Mouse (Mus musculus): ENCODE data around the gene Mmp28. TPM values are rescaled to one million over a fixed set of nuclear protein-coding genes. Genes with fewer than 3 reads are reported as not detected.

Gene Mmp28
- polyA plus RNA-seq, 1 experiment from 2014 or later, result 2.1 TPM

GRCm38 (mm10) chr11:83406391-83406790 is 56.5 kb downstream of the Mmp28 start:
- WGBS, result 62% methylated on average over 3 of the region's 3 CpGs
- no peak for ATAC-seq
- H3K36me3 ChIP-seq (ENCODE audit: control insufficient read depth, insufficient read depth), result peaks cover 27% of the 10 kb centered on the region
- no peak overlapping the region for H3K4me2 ChIP-seq (replicated peaks; ENCODE audit: low read depth)
- H3K9me3 ChIP-seq (ENCODE audit: control insufficient read depth), result no peaks in the 10 kb centered on the region
- H3K9ac ChIP-seq (ENCODE audit: low read depth, low read length), result no peak overlapping the region
- no peak overlapping the region for H3K4me3 ChIP-seq (ENCODE audit: low read depth, low read length)
- no peak for TF ChIP-seq CTCF (IDR thresholded peaks at IDR 0.05; ENCODE audit: low read depth)
- peaks cover 5% of the 10 kb centered on the region; the same call in 1 of the 2 replicates for H3K27me3 ChIP-seq (replicated peaks; ENCODE audit: control insufficient read depth, insufficient read depth, low read length)
- H3K27ac ChIP-seq (ENCODE audit: low read depth, low read length), result no peak overlapping the region
- H3K4me1 ChIP-seq (replicated peaks; ENCODE audit: control insufficient read depth, insufficient read depth, low read length), result no peaks in the 10 kb centered on the region

- Histone ChIP-seq H3K9me3 (ENCODE audit: control insufficient read depth) (no peaks in the 10 kb centered on the region), H3K4me2 (replicated peaks; ENCODE audit: low read depth) (no peak overlapping the region), H3K9ac (ENCODE audit: low read depth, low read length) (no peak overlapping the region), H3K4me1 (replicated peaks; ENCODE audit: control insufficient read depth, insufficient read depth, low read length) (no peaks in the 10 kb centered on the region), H3K36me3 (ENCODE audit: control insufficient read depth, insufficient read depth) (peaks cover 43% of the 10 kb centered on the region), H3K27me3 (replicated peaks; ENCODE audit: control insufficient read depth, insufficient read depth, low read length) (no peaks in the 10 kb centered on the region; the same call in 1 of the 2 replicates), H3K27ac (ENCODE audit: low read depth, low read length) (no peak overlapping the region), H3K4me3 (ENCODE audit: low read depth, low read length) (no peak overlapping the region)
- 81% methylated on average over 7 of the region's 7 CpGs for WGBS
- TF ChIP-seq CTCF (IDR thresholded peaks at IDR 0.05; ENCODE audit: low read depth), result no peak
- no peak for ATAC-seq
Measured at GRCm38 (mm10) chr11:83403787-83404186, 59.1 kb downstream of the Mmp28 start.

GRCm38 (mm10) chr11:83398724-83399123 is 64.1 kb downstream of the Mmp28 start:
- no peak overlapping the region for H3K9ac ChIP-seq (ENCODE audit: low read depth, low read length)
- H3K27me3 ChIP-seq (replicated peaks; ENCODE audit: control insufficient read depth, insufficient read depth, low read length), result no peaks in the 10 kb centered on the region
- H3K9me3 ChIP-seq (ENCODE audit: control insufficient read depth), result no peaks in the 10 kb centered on the region
- H3K4me1 ChIP-seq (replicated peaks; ENCODE audit: control insufficient read depth, insufficient read depth, low read length), result no peaks in the 10 kb centered on the region
- H3K36me3 ChIP-seq (ENCODE audit: control insufficient read depth, insufficient read depth), result peaks cover 48% of the 10 kb centered on the region
- no peak overlapping the region for H3K4me2 ChIP-seq (replicated peaks; ENCODE audit: low read depth)
- WGBS, result 75% methylated on average over 5 of the region's 5 CpGs
- no peak for ATAC-seq
- no peak for TF ChIP-seq CTCF (IDR thresholded peaks at IDR 0.05; ENCODE audit: low read depth)
- no peak overlapping the region for H3K27ac ChIP-seq (ENCODE audit: low read depth, low read length)
- no peak overlapping the region for H3K4me3 ChIP-seq (ENCODE audit: low read depth, low read length)

GRCm38 (mm10) chr11:83397626-83398025 is 65.2 kb downstream of the Mmp28 start:
- no peak for ATAC-seq
- WGBS, result 88% methylated on average over 7 of the region's 7 CpGs

GRCm38 (mm10) chr11:83394802-83395439 is 68.0 kb downstream of the Mmp28 start:
- peaks cover 53% of the 10 kb centered on the region for H3K36me3 ChIP-seq (ENCODE audit: control insufficient read depth, insufficient read depth)
- no peak for TF ChIP-seq CTCF (IDR thresholded peaks at IDR 0.05; ENCODE audit: low read depth)
- H3K9ac ChIP-seq (ENCODE audit: low read depth, low read length), result no peak overlapping the region
- no peaks in the 10 kb centered on the region for H3K9me3 ChIP-seq (ENCODE audit: control insufficient read depth)
- no peak overlapping the region for H3K4me3 ChIP-seq (ENCODE audit: low read depth, low read length)
- ATAC-seq, result no peak
- H3K27me3 ChIP-seq (replicated peaks; ENCODE audit: control insufficient read depth, insufficient read depth, low read length), result no peaks in the 10 kb centered on the region
- H3K27ac ChIP-seq (ENCODE audit: low read depth, low read length), result no peak overlapping the region
- H3K4me1 ChIP-seq (replicated peaks; ENCODE audit: control insufficient read depth, insufficient read depth, low read length), result no peaks in the 10 kb centered on the region
- H3K4me2 ChIP-seq (replicated peaks; ENCODE audit: low read depth), result no peak overlapping the region
- 62% methylated on average over 6 of the region's 6 CpGs for WGBS

More at GRCm38 (mm10) chr11:83397626-83398025, 65.2 kb downstream of the Mmp28 start:
- no peak overlapping the region for H3K27ac ChIP-seq (ENCODE audit: low read depth, low read length)
- no peak overlapping the region for H3K4me3 ChIP-seq (ENCODE audit: low read depth, low read length)
- H3K4me2 ChIP-seq (replicated peaks; ENCODE audit: low read depth), result no peak overlapping the region
- H3K36me3 ChIP-seq (ENCODE audit: control insufficient read depth, insufficient read depth), result peaks cover 42% of the 10 kb centered on the region
- no peak overlapping the region for H3K9ac ChIP-seq (ENCODE audit: low read depth, low read length)
- H3K9me3 ChIP-seq (ENCODE audit: control insufficient read depth), result no peaks in the 10 kb centered on the region
- TF ChIP-seq CTCF (IDR thresholded peaks at IDR 0.05; ENCODE audit: low read depth), result no peak
- H3K27me3 ChIP-seq (replicated peaks; ENCODE audit: control insufficient read depth, insufficient read depth, low read length), result no peaks in the 10 kb centered on the region
- H3K4me1 ChIP-seq (replicated peaks; ENCODE audit: control insufficient read depth, insufficient read depth, low read length), result no peaks in the 10 kb centered on the region

DNA sequence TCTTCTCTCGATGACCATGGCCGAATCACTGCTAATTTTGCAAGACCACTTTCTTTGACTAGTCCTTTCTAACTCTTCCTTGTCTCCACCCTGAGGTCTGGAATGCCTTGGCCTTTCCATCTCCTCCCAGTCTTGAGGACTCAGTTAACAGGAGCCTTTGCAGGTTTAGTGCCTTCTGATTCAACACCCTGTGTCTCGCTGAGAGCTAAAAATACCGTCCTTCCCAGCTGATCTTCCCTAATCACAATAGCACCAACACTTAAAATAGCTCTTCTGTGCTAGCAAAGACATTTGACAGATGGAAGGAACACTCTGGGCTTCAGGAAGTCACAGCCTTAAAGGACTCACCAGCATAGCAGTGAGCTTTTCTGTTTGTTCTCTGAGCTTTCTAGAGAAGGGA is 69.8 kb downstream of the Mmp28 start:
- Histone ChIP-seq H3K4me3 (ENCODE audit: low read depth, low read length) (no peak overlapping the region), H3K9ac (ENCODE audit: low read depth, low read length) (no peak overlapping the region), H3K36me3 (ENCODE audit: control insufficient read depth, insufficient read depth) (peaks cover 49% of the 10 kb centered on the region), H3K27me3 (replicated peaks; ENCODE audit: control insufficient read depth, insufficient read depth, low read length) (no peaks in the 10 kb centered on the region), H3K9me3 (ENCODE audit: control insufficient read depth) (no peaks in the 10 kb centered on the region), H3K4me2 (replicated peaks; ENCODE audit: low read depth) (no peak overlapping the region), H3K27ac (ENCODE audit: low read depth, low read length) (no peak overlapping the region), H3K4me1 (replicated peaks; ENCODE audit: control insufficient read depth, insufficient read depth, low read length) (no peaks in the 10 kb centered on the region)
- ATAC-seq, result no peak
- 90% methylated on average over 4 of the region's 4 CpGs for WGBS
- no peak for TF ChIP-seq CTCF (IDR thresholded peaks at IDR 0.05; ENCODE audit: low read depth)

Other genes starting within 250 kb of the Mmp28 start
- gene Slfn14, start 176.3 kb downstream of the Mmp28 start, polyA plus RNA-seq (2015; fragmentation: Nextera tagmentation; extraction: Ambion mirVana), result not detected in 2 replicates
- 20.4 and 20.7 TPM in 2 replicates for gene Ap2b1, start 164.0 kb downstream of the Mmp28 start, polyA plus RNA-seq (2015; fragmentation: Nextera tagmentation; extraction: Ambion mirVana)
- 8.6 and 9.3 TPM in 2 replicates for gene Pex12, start 160.5 kb downstream of the Mmp28 start, polyA plus RNA-seq (2015; fragmentation: Nextera tagmentation; extraction: Ambion mirVana)
- gene Rasl10b, start 53.9 kb downstream of the Mmp28 start, polyA plus RNA-seq (2015; fragmentation: Nextera tagmentation; extraction: Ambion mirVana), result 0.82 and 0.94 TPM in 2 replicates
- 0.51 and 0.65 TPM in 2 replicates for gene Gas2l2, start 33.6 kb downstream of the Mmp28 start, polyA plus RNA-seq (2015; fragmentation: Nextera tagmentation; extraction: Ambion mirVana)
- 0.76 and 1.5 TPM in 2 replicates for gene 1700020L24Rik, start 25.4 kb downstream of the Mmp28 start, polyA plus RNA-seq (2015; fragmentation: Nextera tagmentation; extraction: Ambion mirVana)
- gene Taf15, start 10.0 kb upstream of the Mmp28 start, polyA plus RNA-seq (2015; fragmentation: Nextera tagmentation; extraction: Ambion mirVana), result 5.4 and 7.3 TPM in 2 replicates
- gene Heatr9, start 59.1 kb upstream of the Mmp28 start, polyA plus RNA-seq (2015; fragmentation: Nextera tagmentation; extraction: Ambion mirVana), result not detected in 2 replicates
- 1.8 and 2.4 TPM in 2 replicates for gene Ccl5, start 67.4 kb upstream of the Mmp28 start, polyA plus RNA-seq (2015; fragmentation: Nextera tagmentation; extraction: Ambion mirVana)
- gene Ccl9, start 115.6 kb upstream of the Mmp28 start, polyA plus RNA-seq (2015; fragmentation: Nextera tagmentation; extraction: Ambion mirVana), result 11.2 and 13.4 TPM in 2 replicates
- gene Ccl6, start 130.0 kb upstream of the Mmp28 start, polyA plus RNA-seq (2015; fragmentation: Nextera tagmentation; extraction: Ambion mirVana), result 100 and 108 TPM in 2 replicates
- not detected in 2 replicates for gene Rpl9-ps1, start 182.6 kb upstream of the Mmp28 start, polyA plus RNA-seq (2015; fragmentation: Nextera tagmentation; extraction: Ambion mirVana)
- gene Ccl3, start 186.3 kb upstream of the Mmp28 start, polyA plus RNA-seq (2015; fragmentation: Nextera tagmentation; extraction: Ambion mirVana), result 1.2 and 1.3 TPM in 2 replicates
- 0.56 and 0.64 TPM in 2 replicates for gene Ccl4, start 199.5 kb upstream of the Mmp28 start, polyA plus RNA-seq (2015; fragmentation: Nextera tagmentation; extraction: Ambion mirVana)
- 5.6 and 7.5 TPM in 2 replicates for gene Wfdc17, start 240.9 kb upstream of the Mmp28 start, polyA plus RNA-seq (2015; fragmentation: Nextera tagmentation; extraction: Ambion mirVana)
- gene Wfdc18, start 245.9 kb upstream of the Mmp28 start, polyA plus RNA-seq (2015; fragmentation: Nextera tagmentation; extraction: Ambion mirVana), result 1.1 and 3.2 TPM in 2 replicates